Mouse (Mus musculus): Measurements from ENCODE around the gene Slbp. TPM values are rescaled to one million over a fixed set of nuclear protein-coding genes. Genes with fewer than 3 reads are reported as not detected.

Slbp gene
- total RNA-seq (2015; ENCODE audit: low replicate concordance) (377 and 483 TPM in 2 replicates), total RNA-seq (2017; ENCODE audit: low replicate concordance) (503 and 597 TPM in 2 replicates)

- peak; percentile 86 for ATAC-seq (replicated peaks; ENCODE audit: low FRiP score, poor library complexity, severe bottlenecking)
Measured at GRCm38 (mm10) chr5:33651921-33652782, at the start of gene Slbp. Gene Slbp, minus strand, starts transcription at chr5:33652574.

DNA sequence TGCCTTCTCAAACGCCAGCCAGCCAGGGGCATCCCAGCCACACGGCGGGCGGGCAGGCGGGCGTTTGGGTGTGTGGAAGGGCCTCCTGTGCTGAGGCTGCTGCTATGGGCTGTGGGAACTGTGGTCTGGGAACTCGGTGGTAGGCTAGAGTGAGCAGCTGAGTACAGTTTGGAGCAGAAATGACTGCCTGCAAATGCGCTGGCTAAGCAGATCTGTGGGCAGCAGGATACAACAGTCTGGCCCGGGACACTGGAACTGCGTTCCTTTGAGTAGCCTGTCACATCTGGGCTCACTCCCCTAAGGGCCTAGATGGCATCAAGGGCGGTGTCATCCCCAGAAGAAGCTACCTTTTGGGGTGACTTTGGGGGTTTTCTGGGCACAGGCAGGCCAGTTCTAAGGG is 49.5 kb upstream of the Slbp start:
- no peak for ATAC-seq (replicated peaks; ENCODE audit: low FRiP score, poor library complexity, severe bottlenecking)

DNA sequence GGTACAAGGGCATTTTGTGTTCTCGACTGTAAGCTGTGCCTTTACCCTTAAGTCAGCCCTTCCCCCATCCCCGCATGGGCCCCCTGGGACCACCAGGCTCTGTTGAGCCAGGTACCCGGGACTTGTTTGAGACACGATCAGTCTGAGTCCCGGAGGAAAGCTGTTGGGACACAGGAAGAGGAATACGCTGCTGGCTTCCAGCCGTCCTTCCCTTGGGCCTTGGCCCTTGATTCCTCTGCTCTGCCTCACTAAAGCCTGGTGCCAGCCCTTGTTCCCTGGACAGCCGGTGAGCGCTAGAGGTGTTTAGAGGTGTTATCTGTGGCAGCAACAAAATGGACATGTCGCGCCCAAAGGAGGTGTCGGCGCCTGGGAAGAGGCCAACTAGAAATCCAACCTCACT is 47.6 kb upstream of the Slbp start:
- ATAC-seq (replicated peaks; ENCODE audit: low FRiP score, poor library complexity, severe bottlenecking), result no peak

- ATAC-seq (replicated peaks; ENCODE audit: low FRiP score, poor library complexity, severe bottlenecking), result no peak
Measured at GRCm38 (mm10) chr5:33698669-33699068, 46.3 kb upstream of the Slbp start.

DNA sequence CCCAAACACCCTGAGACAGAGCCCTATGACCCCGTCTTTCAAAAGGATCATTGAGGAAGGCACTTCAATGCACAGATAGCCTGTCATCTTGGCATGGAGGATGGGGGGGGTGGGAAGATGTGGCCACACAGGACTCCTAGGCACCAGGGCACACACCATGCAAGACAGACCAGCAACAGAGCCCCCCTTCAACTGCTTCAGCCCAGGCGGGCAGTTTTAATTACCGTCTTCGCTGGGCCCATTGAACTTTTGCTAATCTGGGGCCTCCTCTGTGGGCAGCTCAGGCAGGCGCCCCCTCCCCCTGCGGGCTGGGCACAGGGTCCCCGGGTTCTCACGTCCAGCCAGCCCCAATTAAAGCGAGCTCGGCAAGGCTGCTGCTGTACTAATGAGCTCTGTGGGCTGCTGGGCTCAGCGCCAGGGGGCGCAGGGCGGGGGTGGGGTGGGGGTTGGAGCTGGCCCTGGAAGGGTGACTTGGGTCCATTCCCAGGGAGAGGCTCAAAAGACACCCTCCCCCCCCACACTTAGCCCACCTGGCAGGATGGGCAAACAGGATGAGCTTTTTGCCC is 45.7 kb upstream of the Slbp start:
- no peak for ATAC-seq (replicated peaks; ENCODE audit: low FRiP score, poor library complexity, severe bottlenecking)

DNA sequence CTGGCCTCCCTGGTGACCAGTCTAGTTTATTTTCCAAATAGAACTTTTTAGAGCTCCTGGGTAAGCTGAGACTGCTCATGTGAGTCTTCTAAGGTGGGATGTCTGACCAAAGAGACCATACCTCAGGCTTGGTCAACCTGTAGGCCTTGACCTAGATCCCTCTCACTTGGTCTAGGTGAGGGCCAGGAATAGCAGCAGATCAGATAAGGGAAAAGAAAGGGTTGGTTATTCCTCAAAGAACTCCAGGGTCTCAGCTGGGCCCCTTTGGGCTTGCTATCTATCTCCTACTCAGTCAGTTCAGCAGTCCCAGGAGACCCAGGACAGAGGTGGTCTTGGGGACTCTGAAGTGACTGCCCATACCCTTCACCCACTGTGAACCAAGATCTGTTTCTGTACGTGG is 45.2 kb upstream of the Slbp start:
- ATAC-seq (replicated peaks; ENCODE audit: low FRiP score, poor library complexity, severe bottlenecking), result no peak

- ATAC-seq (replicated peaks; ENCODE audit: low FRiP score, poor library complexity, severe bottlenecking), result no peak
Measured at GRCm38 (mm10) chr5:33696430-33696829, 44.1 kb upstream of the Slbp start.

DNA sequence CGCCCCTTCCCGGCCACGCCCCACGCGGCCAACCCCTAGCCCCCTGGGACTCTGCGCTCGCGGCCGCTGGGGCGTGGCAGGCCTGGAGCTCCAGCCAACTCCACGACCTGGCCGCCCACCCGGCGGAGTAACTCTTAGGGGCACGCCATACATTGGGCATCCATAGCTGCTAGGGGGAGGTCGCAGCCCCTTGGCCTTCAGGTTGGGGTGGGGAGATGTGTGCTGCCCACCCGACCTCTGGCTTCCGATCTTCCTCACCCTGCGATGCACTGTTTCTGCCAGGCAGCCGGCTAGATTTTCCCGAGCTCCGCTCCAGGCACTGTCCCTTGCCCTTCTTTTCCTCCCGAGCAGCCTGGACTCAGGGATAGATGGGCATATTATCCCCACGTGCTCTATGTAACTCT is 43.3 kb upstream of the Slbp start:
- ATAC-seq (replicated peaks; ENCODE audit: low FRiP score, poor library complexity, severe bottlenecking), result no peak

DNA sequence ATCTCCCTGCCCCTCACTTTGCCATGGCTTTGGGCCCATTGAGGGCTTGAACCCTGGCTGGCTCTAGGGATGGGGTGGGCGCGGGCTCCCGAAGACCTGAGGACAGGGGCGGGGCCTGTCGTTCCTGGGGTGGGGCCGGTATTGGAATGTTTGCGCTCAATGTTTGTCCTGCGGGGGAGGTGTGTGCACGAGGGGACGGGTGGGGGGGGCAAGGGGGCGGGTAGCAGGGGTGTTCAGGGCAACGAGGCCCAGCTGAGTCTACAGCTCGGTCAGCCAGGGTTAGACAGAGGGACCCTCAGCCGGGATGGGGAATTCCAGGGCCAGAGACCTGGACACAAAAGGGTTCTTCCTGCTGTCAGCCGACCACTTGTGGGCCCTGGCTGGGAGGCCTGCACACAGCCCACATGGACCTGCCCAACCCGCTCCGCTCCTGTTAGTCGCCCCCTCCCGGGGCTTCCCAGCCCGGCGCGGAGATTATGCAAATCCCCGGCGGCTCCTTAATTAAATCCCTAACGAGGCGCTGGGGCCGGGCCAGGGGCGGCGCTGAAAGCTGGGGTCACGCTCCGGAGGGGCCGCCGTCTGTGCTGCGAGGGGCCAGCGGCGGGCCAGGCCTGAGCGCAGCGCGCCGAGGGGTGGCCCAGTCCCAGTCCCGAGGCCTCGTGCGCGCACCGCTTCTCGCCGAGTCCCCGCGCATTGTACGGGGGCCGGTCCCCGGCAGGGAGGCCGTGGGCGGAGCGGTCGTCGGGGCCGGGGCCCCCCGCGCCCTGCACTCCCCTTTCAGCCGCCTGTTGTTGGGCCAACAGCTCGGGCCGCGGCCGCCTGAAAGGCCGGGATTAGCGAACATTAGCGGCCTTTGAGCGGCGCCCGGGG is 42.7 kb upstream of the Slbp start:
- no peak for ATAC-seq (replicated peaks; ENCODE audit: low FRiP score, poor library complexity, severe bottlenecking)

DNA sequence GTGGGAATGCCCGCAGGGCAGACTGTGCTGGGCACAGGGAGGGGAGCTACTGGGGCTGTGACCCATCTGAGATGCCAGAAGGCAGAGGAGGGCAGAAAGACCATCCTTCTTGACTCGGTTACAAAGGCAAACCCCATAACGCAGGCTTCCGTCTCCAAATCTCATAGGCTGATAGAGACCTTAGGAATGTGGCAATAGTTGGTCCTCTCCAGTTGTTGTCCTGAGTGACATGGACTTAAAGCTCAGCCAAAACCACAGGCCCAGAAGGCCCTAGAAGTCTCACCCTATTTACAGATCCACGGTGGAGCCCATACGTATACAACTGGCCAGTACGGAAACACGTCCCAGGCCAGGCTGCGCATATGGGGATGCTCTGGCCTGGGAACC is 42.1 kb upstream of the Slbp start:
- no peak for ATAC-seq (replicated peaks; ENCODE audit: low FRiP score, poor library complexity, severe bottlenecking)

DNA sequence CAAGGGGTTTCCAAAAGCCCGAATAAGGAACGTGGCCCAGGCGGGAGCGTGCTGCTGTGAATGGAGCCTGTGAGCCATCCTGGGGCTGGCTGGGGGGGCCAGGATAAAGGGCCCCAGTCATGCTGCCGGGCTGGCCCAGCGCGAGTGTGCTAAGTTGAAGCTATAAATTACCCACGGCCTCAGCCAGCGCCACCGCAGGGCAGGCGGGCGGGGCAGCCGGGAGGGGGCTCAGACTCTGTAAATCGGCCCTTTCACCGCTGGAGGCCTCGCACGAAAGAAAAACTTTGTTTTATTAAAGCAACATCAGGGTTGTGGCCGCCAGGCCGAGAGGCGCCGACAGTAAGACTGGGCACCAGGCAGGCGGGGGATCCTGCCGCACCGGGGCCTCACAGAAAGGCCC is 40.0 kb upstream of the Slbp start:
- ATAC-seq (replicated peaks; ENCODE audit: low FRiP score, poor library complexity, severe bottlenecking), result no peak

DNA sequence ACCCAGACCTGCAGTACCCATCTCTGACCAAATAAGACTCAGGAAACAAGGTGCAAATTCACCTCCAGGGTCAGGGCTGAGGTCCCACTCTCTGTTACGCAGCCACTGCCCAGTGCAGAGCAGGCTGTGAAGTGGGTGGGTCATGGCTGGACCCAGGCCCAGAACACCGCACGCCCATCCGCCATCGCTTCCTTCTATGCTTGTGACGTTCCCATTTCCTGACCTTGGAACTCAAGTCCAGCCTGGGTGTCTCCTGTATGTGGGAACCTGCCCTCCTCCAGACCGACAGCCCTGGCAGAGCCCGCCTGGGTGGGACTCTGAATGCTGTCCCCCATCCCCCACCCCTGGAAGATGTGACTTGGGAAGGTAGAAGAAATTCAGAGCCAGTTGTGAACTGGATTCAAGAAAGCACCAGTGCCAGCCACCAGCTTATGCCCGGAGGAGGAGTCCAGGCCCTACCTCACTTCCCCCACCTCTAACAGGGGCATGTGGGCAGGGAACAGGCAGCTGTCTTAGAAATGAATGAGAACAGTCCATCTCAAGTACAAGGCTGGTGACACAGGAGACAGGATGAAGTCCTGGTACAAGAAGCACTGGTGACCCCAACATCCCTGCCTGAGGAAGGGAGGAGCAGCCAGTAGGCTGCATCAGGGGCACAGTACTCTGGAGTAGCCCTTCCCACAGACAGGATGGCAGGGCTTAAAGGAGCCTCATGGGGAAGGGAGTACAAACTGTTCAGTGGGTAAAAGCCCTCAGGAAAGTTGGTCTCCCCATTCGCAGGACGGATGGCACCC is 37.7 kb upstream of the Slbp start:
- no peak for ATAC-seq (replicated peaks; ENCODE audit: low FRiP score, poor library complexity, severe bottlenecking)

DNA sequence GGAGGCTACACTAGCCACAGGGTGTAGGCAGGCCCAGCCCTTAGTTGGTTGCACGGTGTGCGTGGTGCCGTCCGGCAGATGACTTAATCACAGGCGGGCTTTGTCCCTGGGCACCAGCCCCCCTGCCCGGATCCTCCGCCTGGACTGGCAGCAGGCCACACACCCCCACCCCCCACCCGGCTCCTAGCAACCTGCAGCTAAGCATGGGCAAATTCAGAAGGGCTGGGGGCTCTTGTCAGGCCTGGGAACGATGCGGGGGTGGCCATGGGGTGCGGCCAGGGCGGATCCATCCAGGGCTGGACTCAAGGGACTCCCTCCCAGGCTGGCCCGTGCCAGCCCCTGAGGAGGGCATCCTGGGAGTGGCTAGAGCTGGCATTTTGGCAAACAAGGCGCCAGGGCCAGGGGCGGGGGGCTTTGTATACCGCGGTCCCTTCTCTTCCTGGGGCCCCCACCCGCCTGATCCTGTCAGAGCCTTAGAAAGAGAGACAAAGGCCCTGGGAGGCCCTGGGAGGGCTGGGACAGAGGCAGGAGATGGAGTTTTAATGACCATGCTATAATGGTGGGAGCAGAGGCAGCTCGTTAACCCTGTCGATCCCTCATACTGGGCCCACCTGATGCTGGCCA is 37.0 kb upstream of the Slbp start:
- no peak for ATAC-seq (replicated peaks; ENCODE audit: low FRiP score, poor library complexity, severe bottlenecking)

DNA sequence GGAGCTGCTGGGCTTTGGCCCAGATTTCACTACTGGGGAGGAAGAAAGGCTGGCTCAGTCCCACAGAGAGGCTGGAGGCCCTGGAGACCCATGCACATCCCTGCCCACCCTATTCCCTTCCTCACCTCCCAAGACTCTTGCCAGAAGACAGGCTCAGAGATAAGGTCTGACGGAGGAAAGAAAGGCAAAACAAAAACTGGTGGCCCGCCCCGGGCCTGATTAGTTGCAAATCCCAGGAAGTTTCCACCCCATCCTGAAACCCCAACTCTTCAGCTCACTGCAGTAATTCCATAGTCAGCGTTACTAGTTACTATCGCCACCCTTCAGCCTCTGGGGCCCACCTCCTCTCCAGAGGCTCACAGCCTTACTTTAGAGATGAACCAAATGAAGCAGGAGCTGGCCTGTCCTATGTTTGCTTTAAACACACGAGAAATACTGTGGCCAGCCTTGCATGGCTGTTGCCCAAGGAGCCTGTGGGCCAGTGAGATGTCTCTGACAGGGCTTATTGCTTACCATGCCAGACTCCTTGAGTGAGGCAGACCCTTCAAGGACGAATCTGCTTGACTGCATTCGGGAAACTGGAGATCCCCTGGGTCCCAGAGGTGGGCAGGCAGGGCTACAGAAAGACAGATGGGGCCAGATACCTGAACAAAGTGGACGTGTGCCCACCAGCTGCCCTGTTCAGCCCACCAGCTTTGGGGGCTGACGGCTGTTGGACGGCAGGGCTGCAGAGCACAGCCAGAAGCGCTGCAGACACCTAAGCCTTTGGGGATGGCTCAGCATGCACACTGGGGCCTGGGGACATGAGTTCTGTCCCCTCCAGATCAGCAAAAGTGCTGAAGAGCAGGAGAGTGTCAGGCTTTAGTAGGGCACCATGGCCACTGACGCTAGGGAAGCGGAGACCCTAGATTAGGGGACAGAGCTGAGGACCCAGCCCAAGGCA is 36.2 kb upstream of the Slbp start:
- ATAC-seq (replicated peaks; ENCODE audit: low FRiP score, poor library complexity, severe bottlenecking), result no peak

GRCm38 (mm10) chr5:33687142-33687541 is 34.8 kb upstream of the Slbp start:
- ATAC-seq (replicated peaks; ENCODE audit: low FRiP score, poor library complexity, severe bottlenecking), result no peak

DNA sequence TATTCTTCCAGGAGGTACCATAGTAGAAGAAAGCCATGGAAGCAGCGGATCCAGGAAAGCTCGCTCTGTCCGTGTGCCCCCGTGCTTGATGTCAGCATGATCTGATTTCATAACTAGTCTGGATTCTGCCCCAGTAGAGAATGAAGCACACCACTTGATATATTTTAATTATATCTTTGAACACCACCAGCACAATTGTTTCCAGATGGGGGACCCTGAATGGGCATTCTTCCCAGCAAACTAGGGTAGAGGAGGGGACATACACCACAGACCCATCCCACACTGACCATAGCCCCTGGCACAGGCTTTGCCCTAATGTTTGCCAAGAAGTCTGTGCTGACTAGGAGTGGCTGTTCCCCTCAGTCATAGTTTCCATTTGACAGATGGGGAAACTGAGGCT is 32.6 kb upstream of the Slbp start:
- no peak for ATAC-seq (replicated peaks; ENCODE audit: low FRiP score, poor library complexity, severe bottlenecking)

DNA sequence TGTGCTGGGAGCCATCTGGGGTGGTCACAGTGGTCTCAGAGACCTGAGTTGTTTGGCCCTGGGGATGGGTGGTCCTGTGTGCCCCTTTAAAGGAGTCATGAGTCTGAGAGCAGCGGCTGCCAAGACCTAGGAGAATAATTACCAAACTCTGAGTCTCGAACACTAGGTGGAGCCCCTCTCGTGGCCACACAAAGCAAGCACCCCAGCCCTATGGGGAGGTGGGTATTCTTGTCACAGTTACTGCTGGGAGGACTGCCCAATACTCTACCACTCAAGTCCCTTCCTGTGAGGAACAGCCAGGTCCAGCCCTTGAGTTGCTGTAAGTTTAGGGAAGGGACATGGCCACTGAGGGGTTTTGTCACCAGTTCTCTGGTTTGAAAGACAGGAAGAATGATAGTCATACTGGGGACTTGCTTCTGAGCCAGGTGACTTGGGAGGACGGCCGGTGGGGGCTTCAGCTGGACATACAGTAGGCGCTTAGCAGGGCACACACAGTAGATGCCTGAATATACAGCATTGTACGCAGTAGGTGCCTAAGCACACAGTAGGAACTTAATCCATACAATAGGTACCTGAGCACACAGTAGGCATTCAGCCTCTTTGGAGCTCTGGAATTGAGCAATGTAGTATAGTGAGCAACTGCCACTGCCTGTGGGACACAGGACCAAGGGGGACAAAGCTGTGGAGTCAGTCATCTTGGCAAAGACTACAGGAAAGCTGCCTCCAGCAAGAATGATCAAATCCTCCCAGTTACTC is 31.7 kb upstream of the Slbp start:
- no peak for ATAC-seq (replicated peaks; ENCODE audit: low FRiP score, poor library complexity, severe bottlenecking)

DNA sequence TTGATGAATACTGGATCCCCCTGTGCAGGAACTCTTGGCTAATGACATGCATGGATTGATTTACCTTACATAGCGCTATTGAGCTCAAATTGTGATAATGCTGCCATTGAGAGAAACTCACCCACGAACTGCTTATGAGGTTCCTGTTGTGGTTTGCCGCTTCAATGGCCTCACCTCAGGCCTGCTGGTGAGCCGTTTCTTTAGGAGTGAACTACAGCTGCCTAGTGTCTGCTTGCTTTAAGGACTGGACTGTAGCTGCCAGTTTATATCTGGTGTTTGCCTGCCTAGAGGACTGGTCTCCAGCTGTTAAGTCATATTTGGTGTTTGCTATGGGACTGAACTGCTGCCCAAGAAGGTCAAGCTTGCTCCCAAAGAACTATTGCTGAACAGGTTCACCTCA is 30.6 kb upstream of the Slbp start:
- ATAC-seq (replicated peaks; ENCODE audit: low FRiP score, poor library complexity, severe bottlenecking), result no peak
